Mouse (Mus musculus) NIH3T3 (cell line): ENCODE results near the gene Scml4.
A peak's percentile ranks its signal among the peaks of the same experiment; 100 is the strongest.

ENCODE experiments used
- DNase-seq: peaks from one replicate; pipeline ENCODE4 v3.0.0-alpha.2; 2012; ENCODE audit warnings: low read depth

The Scml4 gene

GRCm38 (mm10) chr10:42862102-42862740 is 2.1 kb downstream of the Scml4 start:
- peak; percentile 39 for DNase-seq

GRCm38 (mm10) chr10:42862806-42863205 is 2.6 kb downstream of the Scml4 start:
- no peak for DNase-seq

GRCm38 (mm10) chr10:42863621-42864391 is 3.6 kb downstream of the Scml4 start:
- DNase-seq: peak; percentile 66

- DNase-seq: no peak
Observed at GRCm38 (mm10) chr10:42864696-42865095, 4.5 kb downstream of the Scml4 start.

- no peak for DNase-seq
Observed at GRCm38 (mm10) chr10:42868416-42868815, 8.2 kb downstream of the Scml4 start.

GRCm38 (mm10) chr10:42869467-42869866 is 9.3 kb downstream of the Scml4 start:
- DNase-seq: no peak

GRCm38 (mm10) chr10:42872269-42873010 is 12.3 kb downstream of the Scml4 start:
- DNase-seq: no peak

- no peak for DNase-seq
Observed at GRCm38 (mm10) chr10:42873077-42873595, 13.0 kb downstream of the Scml4 start.

GRCm38 (mm10) chr10:42876172-42876571 is 16.0 kb downstream of the Scml4 start:
- no peak for DNase-seq

GRCm38 (mm10) chr10:42879269-42879681 is 19.1 kb downstream of the Scml4 start:
- no peak for DNase-seq

GRCm38 (mm10) chr10:42879682-42880081 is 19.5 kb downstream of the Scml4 start:
- no peak for DNase-seq

- no peak for DNase-seq
Observed at GRCm38 (mm10) chr10:42887040-42887439, 26.9 kb downstream of the Scml4 start.

- DNase-seq: no peak
Observed at GRCm38 (mm10) chr10:42888241-42888640, 28.1 kb downstream of the Scml4 start.

GRCm38 (mm10) chr10:42890365-42890764 is 30.2 kb downstream of the Scml4 start:
- no peak for DNase-seq

- DNase-seq: no peak
Observed at GRCm38 (mm10) chr10:42892250-42892649, 32.1 kb downstream of the Scml4 start.

GRCm38 (mm10) chr10:42892987-42893386 is 32.8 kb downstream of the Scml4 start:
- DNase-seq: no peak

- no peak for DNase-seq
Observed at GRCm38 (mm10) chr10:42893857-42894256, 33.7 kb downstream of the Scml4 start.

- no peak for DNase-seq
Observed at GRCm38 (mm10) chr10:42894263-42894662, 34.1 kb downstream of the Scml4 start.

GRCm38 (mm10) chr10:42894696-42895095 is 34.5 kb downstream of the Scml4 start:
- no peak for DNase-seq

GRCm38 (mm10) chr10:42896621-42897020 is 36.5 kb downstream of the Scml4 start:
- no peak for DNase-seq

GRCm38 (mm10) chr10:42897166-42897565 is 37.0 kb downstream of the Scml4 start:
- no peak for DNase-seq

- DNase-seq: no peak
Observed at GRCm38 (mm10) chr10:42897632-42898031, 37.5 kb downstream of the Scml4 start.

- DNase-seq: no peak
Observed at GRCm38 (mm10) chr10:42901361-42901760, 41.2 kb downstream of the Scml4 start.
